Mouse (Mus musculus) retina, postnatal 1 day (tissue): Measurements from ENCODE around the gene Cpa2.

Source experiments
- DNase-seq: peaks from one replicate; pipeline ENCODE4 v3.0.0-alpha.2; 2012

Cpa2 gene

GRCm38 (mm10) chr6:30541009-30541799, at the start of gene Cpa2:
TSS of gene Cpa2 (plus strand) at chr6:30541582.
- DNase-seq, result no peak

- no peak for DNase-seq
These were observed 42.3 kb upstream of the Cpa2 start for GRCm38 (mm10) chr6:30499049-30499448.

GRCm38 (mm10) chr6:30508824-30509223, 32.6 kb upstream of the Cpa2 start:
- no peak for DNase-seq

- DNase-seq, result peak; percentile 99
These were observed 31.8 kb upstream of the Cpa2 start, which contains the start of the genes Tmem209 and Ssmem1 for GRCm38 (mm10) chr6:30509265-30510239. TSS of gene Tmem209 (minus strand) at chr6:30509783. TSS of gene Ssmem1 (plus strand) at chr6:30509849.

- DNase-seq, result no peak
These were observed 31.1 kb upstream of the Cpa2 start for GRCm38 (mm10) chr6:30510291-30510690.

- DNase-seq, result no peak
These were observed 27.1 kb upstream of the Cpa2 start for GRCm38 (mm10) chr6:30514242-30514641.

- DNase-seq, result peak; percentile 45
These were observed 21.0 kb upstream of the Cpa2 start for GRCm38 (mm10) chr6:30520400-30520799.

GRCm38 (mm10) chr6:30525456-30526332, 15.7 kb upstream of the Cpa2 start:
- DNase-seq, result peak; percentile 59

GRCm38 (mm10) chr6:30526586-30527515, 14.5 kb upstream of the Cpa2 start:
- peak; percentile 59 for DNase-seq

GRCm38 (mm10) chr6:30528800-30529199, 12.6 kb upstream of the Cpa2 start:
- DNase-seq, result no peak

- peak; percentile 19 for DNase-seq
These were observed 6.0 kb upstream of the Cpa2 start for GRCm38 (mm10) chr6:30535340-30535739.

GRCm38 (mm10) chr6:30538240-30538639, 3.1 kb upstream of the Cpa2 start:
- DNase-seq, result no peak

GRCm38 (mm10) chr6:30538800-30539199, 2.6 kb upstream of the Cpa2 start:
- DNase-seq, result no peak

GRCm38 (mm10) chr6:30542277-30542676, 895 bp downstream of the Cpa2 start:
- no peak for DNase-seq

- DNase-seq, result no peak
These were observed 1.7 kb downstream of the Cpa2 start for GRCm38 (mm10) chr6:30543077-30543476.

- DNase-seq, result no peak
These were observed 2.5 kb downstream of the Cpa2 start for GRCm38 (mm10) chr6:30543851-30544250.

GRCm38 (mm10) chr6:30545689-30546088, 4.3 kb downstream of the Cpa2 start:
- no peak for DNase-seq

- DNase-seq, result peak; percentile 77
These were observed 5.3 kb downstream of the Cpa2 start for GRCm38 (mm10) chr6:30546571-30547273.

- peak; percentile 84 for DNase-seq
These were observed 5.9 kb downstream of the Cpa2 start for GRCm38 (mm10) chr6:30547274-30547645.

- DNase-seq, result peak; percentile 31
These were observed 6.4 kb downstream of the Cpa2 start for GRCm38 (mm10) chr6:30547656-30548306.
